In genomic region chr11:97525313-97525712, GRCm38 (mm10) we compare ENCODE assay signal across 20 mouse cellular contexts. TPM values are rescaled to one million over a fixed set of nuclear protein-coding genes. Genes with fewer than 3 reads are reported as not detected.
DNase-seq lines count a peak whose midpoint lies in the region; ATAC-seq lines count a peak whose summit lies in the region.
"Had no signal": no experiment of that assay in that cellular context is flagged by ENCODE, and none has a peak within 500 bp of the region (broad histone marks: within the 10 kb centered on the region; RNA-seq: fewer than 3 reads in every experiment).

No protein-coding gene starts in this region.

- H3K27me3 ChIP-seq in heart, embryonic 10.5 days (ENCODE audit: insufficient read depth, poor library complexity, severe bottlenecking): peaks cover 80% of the 10 kb centered on the region
- no peaks in the 10 kb centered on the region for H3K27me3 ChIP-seq in hindbrain, embryonic 11.5 days (ENCODE audit: control insufficient read depth, insufficient read depth, low read length)

- no peak overlapping the region for H3K4me3 ChIP-seq in heart, embryonic 10.5 days
- no peak overlapping the region for H3K4me3 ChIP-seq in hindbrain, embryonic 11.5 days (ENCODE audit: low read depth, low read length)
- H3K4me3 ChIP-seq: heart, adult 2 months; megakaryocyte, embryonic 14.5 days had no signal

- no peaks in the 10 kb centered on the region for H3K9me3 ChIP-seq in heart, embryonic 10.5 days
- no peaks in the 10 kb centered on the region for H3K9me3 ChIP-seq in hindbrain, embryonic 11.5 days (ENCODE audit: control insufficient read depth, low read length)
- H3K9me3 ChIP-seq: megakaryocyte, embryonic 14.5 days had no signal

- 0 out of 2 replicates have a peak overlapping the region, but pooled peaks have one; percentile 22 for H3K27ac ChIP-seq in heart, embryonic 10.5 days
- peak overlapping the region; percentile 24; the same call in 1 of the 2 replicates for H3K27ac ChIP-seq in hindbrain, embryonic 11.5 days (ENCODE audit: low read depth, low read length)
- H3K27ac ChIP-seq: heart, adult 2 months had no signal

- no peak overlapping the region for H3K4me2 ChIP-seq in hindbrain, embryonic 11.5 days (replicated peaks; ENCODE audit: low read depth, low read length)

- H3K9ac ChIP-seq in hindbrain, embryonic 11.5 days (ENCODE audit: low read depth, low read length): 0 out of 2 replicates have a peak overlapping the region, but pooled peaks have one; percentile 19
- H3K9ac ChIP-seq: liver, postnatal 0 days had no signal

- DNase-seq in heart, embryonic 10.5 days (ENCODE audit: low spot score): no peak
- DNase-seq in heart, adult 8-10 months (ENCODE audit: low spot score): no peak
- peak; percentile 85 for DNase-seq in ovary, adult 18-20 months (ENCODE audit: low spot score)
- DNase-seq in ovary, postnatal 10 days (ENCODE audit: low spot score): no peak
- DNase-seq in hindbrain, embryonic 11.5 days (ENCODE audit: low spot score): no peak
- no peak for DNase-seq in urinary bladder, postnatal 36 days (ENCODE audit: low spot score in 2 of 2)
- DNase-seq: cerebellum, adult 9-11 months; embryo, embryonic 11 days; heart, adult 2 months; kidney, adult 9 months; kidney, postnatal 4 days; liver; liver, postnatal 0 days; lung, postnatal 14 days; right cerebral cortex, postnatal 25 days had no signal

- peaks cover 27% of the 10 kb centered on the region for H3K4me1 ChIP-seq in heart, embryonic 10.5 days
- peaks cover 7% of the 10 kb centered on the region; the same call in 1 of the 2 replicates for H3K4me1 ChIP-seq in hindbrain, embryonic 11.5 days (replicated peaks; ENCODE audit: control insufficient read depth, insufficient read depth, low read length)

- H3K36me3 ChIP-seq in heart, embryonic 10.5 days: no peaks in the 10 kb centered on the region
- H3K36me3 ChIP-seq in hindbrain, embryonic 11.5 days (ENCODE audit: control insufficient read depth, insufficient read depth, low read length): no peaks in the 10 kb centered on the region

- WGBS in heart, embryonic 10.5 days: 81% methylated on average over 6 of the region's 6 CpGs
- WGBS in hindbrain, embryonic 11.5 days: 91% methylated on average over 6 of the region's 6 CpGs

- no peak for ATAC-seq in hindbrain, embryonic 11.5 days (ENCODE audit: low FRiP score)
- ATAC-seq in megakaryocyte-erythroid progenitor cell, adult 5-6 weeks (replicated peaks; ENCODE audit: low FRiP score, low TSS enrichment, poor library complexity, severe bottlenecking): no peak
- ATAC-seq: liver, postnatal 0 days had no signal

RNA-seq across cellular contexts. Expression of gene 4933428G20Rik, which starts 25.2 kb away (rescaled TPM):
- polyA plus RNA-seq in heart, embryonic 10.5 days (2016; fragmentation: Nextera tagmentation; extraction: Ambion mirVana): 1.3 TPM in 2 replicates
- not detected for total RNA-seq in heart, adult 8-10 months (2022)
- polyA plus RNA-seq in hindbrain, embryonic 11.5 days (2014; fragmentation: Nextera tagmentation; extraction: Ambion mirVana): 0.20 TPM in 1 of 2 replicates, not detected in the other
- not detected in 2 replicates for total RNA-seq in megakaryocyte-erythroid progenitor cell, adult 5-6 weeks (2014; fragmentation: Nextera tagmentation)
- total RNA-seq in megakaryocyte-erythroid progenitor cell, adult 5-6 weeks (2017): not detected in 2 replicates
- total RNA-seq: gastrocnemius, adult 8-10 months; heart, adult 2 months; layer of hippocampus, postnatal 14 days had no signal
- polyA plus RNA-seq: heart, adult 2 months had no signal

RNA-seq across cellular contexts. Expression of gene Srcin1, which starts 50.7 kb away (rescaled TPM):
- 0.05 and 0.14 TPM in 2 replicates for polyA plus RNA-seq in heart, embryonic 10.5 days (2016; fragmentation: Nextera tagmentation; extraction: Ambion mirVana)
- total RNA-seq in heart, adult 8-10 months (2022): under 1 TPM; 0.06 to 0.75 (median 0.18) TPM
- 1.9 and 2.2 TPM in 2 replicates for polyA plus RNA-seq in hindbrain, embryonic 11.5 days (2014; fragmentation: Nextera tagmentation; extraction: Ambion mirVana)
- total RNA-seq in megakaryocyte-erythroid progenitor cell, adult 5-6 weeks (2014; fragmentation: Nextera tagmentation): not detected in 2 replicates
- not detected in 2 replicates for total RNA-seq in megakaryocyte-erythroid progenitor cell, adult 5-6 weeks (2017)
- polyA plus RNA-seq: heart, postnatal 0 days had no signal
